Mouse (Mus musculus) cerebellum, adult 8-10 months (tissue): Measurements from ENCODE around the gene D630045J12Rik.

Experiments
- DNase-seq: peaks from one replicate; pipeline ENCODE4 v3.0.0; 2022

D630045J12Rik gene

GRCm38 (mm10) chr6:38087242-38088026, 166.4 kb downstream of the D630045J12Rik start:
- no peak for DNase-seq

GRCm38 (mm10) chr6:38083204-38083603, 170.6 kb downstream of the D630045J12Rik start:
- no peak for DNase-seq

- DNase-seq = no peak
These were observed 172.0 kb downstream of the D630045J12Rik start for GRCm38 (mm10) chr6:38081727-38082341.

- DNase-seq = no peak
These were observed 173.4 kb downstream of the D630045J12Rik start for GRCm38 (mm10) chr6:38080364-38080763.

- DNase-seq = no peak
These were observed 180.2 kb downstream of the D630045J12Rik start for GRCm38 (mm10) chr6:38073592-38073991.
